Mouse (Mus musculus): ENCODE data around the gene Ddi2. TPM values are rescaled to one million over a fixed set of nuclear protein-coding genes. Genes with fewer than 3 reads are reported as not detected.

Gene Ddi2
- polyA plus RNA-seq, 1 experiment = 21.2 TPM

DNA sequence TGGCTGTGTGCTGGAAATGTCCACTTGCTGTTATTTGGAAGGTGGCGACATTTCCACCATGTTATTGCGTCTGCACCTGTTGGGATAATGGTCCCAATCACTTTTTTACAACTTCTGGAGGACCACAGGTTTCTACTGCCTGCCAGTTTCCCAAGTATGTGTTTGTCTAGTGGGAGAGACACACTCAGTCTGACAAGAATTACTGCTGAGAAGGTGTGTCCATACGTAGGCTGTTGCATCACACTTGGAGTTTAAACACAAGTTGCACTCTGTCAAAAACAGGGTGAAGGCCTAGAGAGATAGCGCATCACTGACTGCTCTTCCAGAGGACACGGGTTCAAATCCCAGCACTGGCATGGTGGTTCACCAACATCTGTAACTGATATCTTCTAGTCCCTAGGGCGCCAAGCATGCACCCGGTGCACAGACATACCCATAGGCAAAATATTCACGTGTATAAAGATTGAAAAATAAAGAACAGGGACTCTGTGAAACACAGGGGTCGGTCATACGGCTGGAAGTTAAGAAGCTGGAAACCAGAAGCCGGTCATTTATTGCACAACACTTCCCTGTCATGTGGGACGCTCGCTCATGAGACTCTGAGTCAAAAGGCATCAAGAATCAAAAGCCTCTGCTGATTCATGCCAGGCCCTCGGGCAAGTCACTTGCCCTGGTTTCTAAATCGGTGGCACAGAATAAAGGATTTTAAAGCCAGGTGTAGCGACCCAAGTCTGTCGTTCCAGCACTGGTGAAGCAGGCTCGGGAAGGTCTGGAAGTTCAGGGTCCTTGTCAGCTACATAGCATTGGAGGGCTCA lies 53.1 kb downstream of the Ddi2 start:
- no peak for TF ChIP-seq POLR2A (IDR thresholded peaks at IDR 0.05; ENCODE audit: low read depth, low read length)
- TF ChIP-seq CTCF (IDR thresholded peaks at IDR 0.05; ENCODE audit: extremely low read depth, insufficient read length, insufficient replicate concordance, low read depth, low read length) = no peak
- Histone ChIP-seq H3K27ac (ENCODE audit: insufficient read depth, low read depth, low read length) (no peak overlapping the region), H3K36me3 (ENCODE audit: control insufficient read depth, insufficient read depth, low read length) (no peaks in the 10 kb centered on the region), H3K4me3 (ENCODE audit: low read depth, low read length) (no peak overlapping the region), H3K4me1 (ENCODE audit: control insufficient read depth, insufficient read depth, insufficient read length, low read length) (no peaks in the 10 kb centered on the region), H3K27me3 (ENCODE audit: control insufficient read depth, insufficient read depth, low read length) (no peaks in the 10 kb centered on the region)
- WGBS = 70% methylated on average over 18 of the region's 18 CpGs

GRCm38 (mm10) chr4:141664799-141665198 lies 58.4 kb downstream of the Ddi2 start, which contains the start of gene Plekhm2:
Gene Plekhm2 (minus strand): TSS chr4:141664899.
- peak within 1 kb of the TSS; percentile 96 for H3K4me3 ChIP-seq (ENCODE audit: low read depth, low read length)
- TF ChIP-seq POLR2A (IDR thresholded peaks at IDR 0.05; ENCODE audit: low read depth, low read length) = no peak
- no peaks in the 10 kb centered on the region for H3K27me3 ChIP-seq (ENCODE audit: control insufficient read depth, insufficient read depth, low read length)
- H3K36me3 ChIP-seq (ENCODE audit: control insufficient read depth, insufficient read depth, low read length) = 0 out of 2 replicates have a peak, but pooled peaks cover 3% of the 10 kb centered on the region
- peaks cover 3% of the 10 kb centered on the region for H3K4me1 ChIP-seq (ENCODE audit: control insufficient read depth, insufficient read depth, insufficient read length, low read length)
- peak within 1 kb of the TSS; percentile 33; the same call in 1 of the 2 replicates for H3K27ac ChIP-seq (ENCODE audit: insufficient read depth, low read depth, low read length)
- WGBS = 80% methylated on average over 8 of the region's 8 CpGs

GRCm38 (mm10) chr4:141664011-141664745 lies 59.0 kb downstream of the Ddi2 start:
- TF ChIP-seq POLR2A (IDR thresholded peaks at IDR 0.05; ENCODE audit: low read depth, low read length) = peak; percentile 48; the same call in 1 of the 2 replicates
- no peak for TF ChIP-seq CTCF (IDR thresholded peaks at IDR 0.05; ENCODE audit: extremely low read depth, insufficient read length, insufficient replicate concordance, low read depth, low read length)
- Histone ChIP-seq H3K36me3 (ENCODE audit: control insufficient read depth, insufficient read depth, low read length) (0 out of 2 replicates have a peak, but pooled peaks cover 3% of the 10 kb centered on the region), H3K4me3 (ENCODE audit: low read depth, low read length) (peak overlapping the region; percentile 96), H3K27me3 (ENCODE audit: control insufficient read depth, insufficient read depth, low read length) (no peaks in the 10 kb centered on the region), H3K4me1 (ENCODE audit: control insufficient read depth, insufficient read depth, insufficient read length, low read length) (peaks cover 3% of the 10 kb centered on the region), H3K27ac (ENCODE audit: insufficient read depth, low read depth, low read length) (peak overlapping the region; percentile 33; the same call in 1 of the 2 replicates)
- 2% methylated on average over 57 of the region's 60 CpGs for WGBS

DNA sequence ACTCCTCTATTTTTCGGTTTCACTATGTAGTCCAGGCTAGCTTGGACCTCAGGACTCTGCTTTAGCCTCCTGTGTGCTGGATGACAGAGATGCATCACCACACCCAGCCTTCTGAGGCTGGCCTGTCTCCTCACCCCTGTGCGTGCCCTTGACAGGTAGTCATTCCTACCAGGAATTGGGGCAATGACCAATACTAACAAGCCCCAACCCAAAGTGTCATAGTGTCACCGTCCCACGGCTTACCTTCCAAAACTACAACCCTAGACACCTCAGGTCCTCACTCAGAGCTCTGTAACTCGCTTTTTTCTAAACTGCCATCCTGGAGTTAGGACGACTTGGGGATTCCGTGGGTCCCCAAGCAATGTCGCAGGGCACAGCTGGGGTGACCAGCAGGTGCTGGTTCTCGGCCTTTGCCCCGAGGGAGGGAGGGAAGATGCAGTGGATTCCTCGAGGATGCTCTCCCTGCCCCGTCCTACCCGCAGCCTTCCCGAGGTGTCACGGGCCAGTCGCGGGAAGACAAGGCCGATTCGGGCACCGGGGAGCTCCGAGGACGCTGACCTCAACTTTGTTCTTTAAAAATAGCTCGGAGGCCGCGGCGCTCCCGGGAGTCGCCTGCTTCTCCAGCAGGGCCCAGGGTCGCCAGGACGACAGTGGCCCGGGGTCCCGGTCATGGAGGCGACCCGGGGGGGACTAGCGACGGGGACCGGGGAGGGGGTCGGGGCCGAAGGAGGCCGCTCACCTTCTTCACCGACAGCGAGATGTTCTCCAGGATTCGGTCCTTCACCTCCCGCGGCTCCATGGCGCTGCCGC lies 59.9 kb downstream of the Ddi2 start:
- H3K4me3 ChIP-seq (ENCODE audit: low read depth, low read length) = peak overlapping the region; percentile 96
- no peak overlapping the region for H3K27ac ChIP-seq (ENCODE audit: insufficient read depth, low read depth, low read length)
- WGBS = 3% methylated on average over 47 of the region's 47 CpGs
- H3K27me3 ChIP-seq (ENCODE audit: control insufficient read depth, insufficient read depth, low read length) = no peaks in the 10 kb centered on the region
- TF ChIP-seq CTCF (IDR thresholded peaks at IDR 0.05; ENCODE audit: extremely low read depth, insufficient read length, insufficient replicate concordance, low read depth, low read length) = no peak
- no peak for TF ChIP-seq POLR2A (IDR thresholded peaks at IDR 0.05; ENCODE audit: low read depth, low read length)
- 0 out of 2 replicates have a peak, but pooled peaks cover 5% of the 10 kb centered on the region for H3K36me3 ChIP-seq (ENCODE audit: control insufficient read depth, insufficient read depth, low read length)
- H3K4me1 ChIP-seq (ENCODE audit: control insufficient read depth, insufficient read depth, insufficient read length, low read length) = peaks cover 3% of the 10 kb centered on the region

DNA sequence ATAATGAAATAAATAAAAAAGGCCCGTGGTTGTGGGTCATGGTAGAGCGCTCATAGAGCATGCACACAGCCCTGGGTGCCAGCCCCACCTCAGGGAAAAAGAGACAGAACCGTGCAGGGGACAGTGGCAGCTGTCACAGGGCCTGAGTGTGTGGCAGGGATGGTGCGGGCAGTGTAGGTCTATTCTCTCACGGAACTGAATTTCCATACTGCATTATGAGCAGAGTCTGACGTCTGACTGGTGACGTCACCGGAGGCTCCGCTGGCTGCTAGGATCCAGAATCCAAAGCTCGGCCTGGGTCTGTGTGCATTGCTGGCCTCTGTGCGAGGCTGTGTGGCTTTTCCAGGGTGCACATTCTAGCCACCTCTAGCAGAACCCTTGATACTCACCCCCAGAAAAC lies 62.3 kb downstream of the Ddi2 start:
- H3K4me1 ChIP-seq (ENCODE audit: control insufficient read depth, insufficient read depth, insufficient read length, low read length) = peaks cover 3% of the 10 kb centered on the region
- H3K27me3 ChIP-seq (ENCODE audit: control insufficient read depth, insufficient read depth, low read length) = no peaks in the 10 kb centered on the region
- H3K4me3 ChIP-seq (ENCODE audit: low read depth, low read length) = no peak overlapping the region
- 94% methylated on average over 11 of the region's 11 CpGs for WGBS
- TF ChIP-seq POLR2A (IDR thresholded peaks at IDR 0.05; ENCODE audit: low read depth, low read length) (no peak), CTCF (IDR thresholded peaks at IDR 0.05; ENCODE audit: extremely low read depth, insufficient read length, insufficient replicate concordance, low read depth, low read length) (no peak)
- H3K27ac ChIP-seq (ENCODE audit: insufficient read depth, low read depth, low read length) = no peak overlapping the region
- 0 out of 2 replicates have a peak, but pooled peaks cover 5% of the 10 kb centered on the region for H3K36me3 ChIP-seq (ENCODE audit: control insufficient read depth, insufficient read depth, low read length)

- H3K4me3 ChIP-seq (ENCODE audit: low read depth, low read length) = no peak overlapping the region
- WGBS = 82% methylated on average over 4 of the region's 4 CpGs
- H3K27me3 ChIP-seq (ENCODE audit: control insufficient read depth, insufficient read depth, low read length) = no peaks in the 10 kb centered on the region
- H3K27ac ChIP-seq (ENCODE audit: insufficient read depth, low read depth, low read length) = no peak overlapping the region
- peaks cover 3% of the 10 kb centered on the region for H3K4me1 ChIP-seq (ENCODE audit: control insufficient read depth, insufficient read depth, insufficient read length, low read length)
- TF ChIP-seq POLR2A (IDR thresholded peaks at IDR 0.05; ENCODE audit: low read depth, low read length) (no peak), CTCF (IDR thresholded peaks at IDR 0.05; ENCODE audit: extremely low read depth, insufficient read length, insufficient replicate concordance, low read depth, low read length) (no peak)
- H3K36me3 ChIP-seq (ENCODE audit: control insufficient read depth, insufficient read depth, low read length) = 0 out of 2 replicates have a peak, but pooled peaks cover 5% of the 10 kb centered on the region
These were observed 63.5 kb downstream of the Ddi2 start for GRCm38 (mm10) chr4:141659739-141660138.
